Mouse (Mus musculus): ENCODE results near the gene Gm20843. TPM values are rescaled to one million over a fixed set of nuclear protein-coding genes. Genes with fewer than 3 reads are reported as not detected.
"Not testable (repeated sequence)": the region's sequence is repeated elsewhere in the genome, so short reads cannot be mapped to it uniquely, and the experiment has no call there.

Gene Gm20843
- polyA plus RNA-seq (2015; fragmentation: Nextera tagmentation; extraction: Ambion mirVana), result not detected in 2 replicates

DNA sequence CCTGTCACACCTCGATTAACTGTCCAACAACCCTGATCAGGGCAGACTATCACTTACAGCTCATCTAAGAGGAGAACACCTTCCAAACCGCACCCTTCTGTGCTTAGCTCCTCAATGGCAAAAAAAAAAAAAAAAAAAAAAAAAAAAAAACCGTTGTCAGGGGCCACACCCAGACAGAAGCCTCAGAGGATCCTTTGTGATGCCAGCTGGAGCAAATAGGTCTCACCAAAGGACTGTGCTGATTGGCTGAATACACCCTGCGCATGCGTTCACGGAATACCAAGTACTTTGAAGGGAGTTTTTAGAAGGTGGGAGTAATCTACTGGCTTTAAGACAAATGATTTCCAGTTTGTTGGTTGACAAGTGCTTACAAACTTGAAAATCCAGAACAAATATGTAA, at the start of gene Gm20843:
Gm20843 (minus strand) TSS at position 101 of the 400 bp plus-strand sequence.
- not testable (repeated sequence) for H3K27me3 ChIP-seq (ENCODE audit: control insufficient read depth, insufficient read depth, low read length); H3K4me3 ChIP-seq (ENCODE audit: low read length); H3K9me3 ChIP-seq (replicated peaks; ENCODE audit: control insufficient read depth, low read length); ATAC-seq (replicated peaks; ENCODE audit: extremely low read depth, insufficient read depth, low FRiP score); H3K36me3 ChIP-seq (ENCODE audit: control insufficient read depth, insufficient read depth); H3K9ac ChIP-seq (ENCODE audit: low read length); H3K27ac ChIP-seq (ENCODE audit: low read length); H3K4me2 ChIP-seq (ENCODE audit: low read depth, low read length); H3K4me1 ChIP-seq (ENCODE audit: control insufficient read depth, insufficient read depth, low read length)
- no CpG with 5 or more reads among the region's 6 CpGs for WGBS

Measured in heart, embryonic 16.5 days (tissue).